Mouse (Mus musculus) liver, embryonic 15.5 days (tissue): Measurements from ENCODE around the gene U90926. TPM values are rescaled to one million over a fixed set of nuclear protein-coding genes. Genes with fewer than 3 reads are reported as not detected.

Experiments
- ATAC-seq: fragments of 200-750 bp; cut with Nextera tagmentation; 2 replicates; pipeline ENCODE4 v1.8.0; 2017; ENCODE audit warnings: moderate number of reproducible peaks, mild to moderate bottlenecking, moderate library complexity; ENCODE audit not compliant: insufficient read depth
- H3K27ac ChIP-seq: fragments of 300-500 bp; sonication (generic); replicated peaks from 2 replicates; pipeline ENCODE4 v1.5.1; 2015; ENCODE audit warnings: mild to moderate bottlenecking, inconsistent platforms
- H3K27me3 ChIP-seq: fragments of 300-500 bp; sonication (generic); 2 replicates; pipeline ENCODE4 v1.6.1; 2015; ENCODE audit warnings: mild to moderate bottlenecking, inconsistent platforms
- H3K36me3 ChIP-seq: fragments of 300-500 bp; sonication (generic); replicated peaks from 2 replicates; pipeline ENCODE4 v1.6.1; 2015; ENCODE audit warnings: moderate library complexity, mild to moderate bottlenecking, inconsistent platforms
- H3K4me1 ChIP-seq: fragments of 300-500 bp; sonication (generic); replicated peaks from 2 replicates; pipeline ENCODE4 v1.6.1; 2015; ENCODE audit warnings: inconsistent platforms
- H3K4me2 ChIP-seq: fragments of 300-500 bp; sonication (generic); 2 replicates; pipeline ENCODE4 v1.6.1; 2015; ENCODE audit warnings: moderate library complexity, mild to moderate bottlenecking, inconsistent platforms
- H3K4me3 ChIP-seq: fragments of 300-500 bp; sonication (generic); replicated peaks from 2 replicates; pipeline ENCODE4 v1.5.1; 2015; ENCODE audit warnings: mild to moderate bottlenecking, inconsistent platforms
- H3K9ac ChIP-seq: fragments of 300-500 bp; sonication (generic); 2 replicates; pipeline ENCODE4 v1.6.1; 2015; ENCODE audit warnings: moderate library complexity, mild to moderate bottlenecking, inconsistent platforms
- H3K9me3 ChIP-seq: fragments of 300-500 bp; sonication (generic); replicated peaks from 2 replicates; pipeline ENCODE4 v1.6.1; 2016; ENCODE audit warnings: inconsistent platforms
- WGBS: fragments of 180-500 bp; shearing (Covaris S2); methylation state at CpG from one replicate; pipeline ENCODE4 v1.1.7; 2015; ENCODE audit warnings: mixed read lengths; ENCODE audit not compliant: insufficient replicate concordance; 5-methylcytosine and 5-hydroxymethylcytosine counted together
- polyA plus RNA-seq: library from polyadenylated mRNA; unstranded; fragments of >200 nt; fragmentation: Nextera tagmentation; extraction: Ambion mirVana; gene quantifications from 2 replicates; pipeline ENCODE4 v1.2.1, GENCODE M21; 2015

The U90926 gene
- polyA plus RNA-seq, 1 experiment from 2014 or later: not detected

DNA sequence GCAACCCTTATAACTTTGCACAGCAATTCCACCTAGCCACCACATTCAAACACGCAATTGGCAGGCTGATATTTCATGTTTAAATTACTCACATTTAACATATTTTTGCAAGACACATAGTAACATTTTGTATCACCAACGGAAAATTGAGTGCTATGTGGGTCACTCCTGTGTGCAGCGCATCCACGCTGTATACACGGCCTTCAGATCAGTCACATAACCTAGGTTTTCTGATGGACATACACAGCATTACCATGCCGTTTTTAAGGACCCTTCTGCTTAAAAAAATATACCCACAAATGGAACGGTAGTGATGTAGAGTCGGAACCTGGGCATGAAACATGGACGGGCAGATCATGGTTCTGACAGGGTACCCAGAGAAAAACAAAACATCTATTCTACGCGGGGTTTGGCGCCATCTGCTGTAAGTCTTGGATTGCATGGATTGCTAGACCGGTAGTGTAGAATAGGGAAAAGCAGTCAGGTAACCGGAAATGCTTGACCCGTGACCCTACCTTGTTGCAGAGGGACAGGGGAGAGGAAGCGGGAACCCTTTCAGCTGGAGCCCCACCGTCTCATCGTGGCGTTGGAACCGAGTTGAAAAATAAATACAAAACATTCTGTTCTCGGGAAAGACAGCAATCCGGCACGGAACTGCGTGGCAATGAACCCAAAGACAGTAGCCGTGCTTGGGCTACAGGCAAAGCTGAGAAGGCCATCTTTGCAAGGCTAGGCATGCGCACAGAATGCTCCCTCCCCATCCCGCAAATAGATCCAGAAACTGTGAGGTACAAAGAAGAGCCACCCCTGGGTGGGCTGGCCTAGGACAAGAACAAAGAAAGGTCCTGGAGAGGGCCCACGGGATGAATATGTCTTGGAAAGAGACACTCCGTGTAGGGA lies 24.4 kb upstream of the U90926 start:
- H3K4me3 ChIP-seq: no peak overlapping the region
- H3K27me3 ChIP-seq: peaks cover 50% of the 10 kb centered on the region
- ATAC-seq: no peak
- H3K36me3 ChIP-seq: no peaks in the 10 kb centered on the region
- H3K4me2 ChIP-seq: no peak overlapping the region
- H3K27ac ChIP-seq: no peak overlapping the region
- no peak overlapping the region for H3K9ac ChIP-seq
- 37% methylated on average over 29 of the region's 29 CpGs for WGBS
- H3K4me1 ChIP-seq: no peaks in the 10 kb centered on the region
- H3K9me3 ChIP-seq: no peaks in the 10 kb centered on the region

DNA sequence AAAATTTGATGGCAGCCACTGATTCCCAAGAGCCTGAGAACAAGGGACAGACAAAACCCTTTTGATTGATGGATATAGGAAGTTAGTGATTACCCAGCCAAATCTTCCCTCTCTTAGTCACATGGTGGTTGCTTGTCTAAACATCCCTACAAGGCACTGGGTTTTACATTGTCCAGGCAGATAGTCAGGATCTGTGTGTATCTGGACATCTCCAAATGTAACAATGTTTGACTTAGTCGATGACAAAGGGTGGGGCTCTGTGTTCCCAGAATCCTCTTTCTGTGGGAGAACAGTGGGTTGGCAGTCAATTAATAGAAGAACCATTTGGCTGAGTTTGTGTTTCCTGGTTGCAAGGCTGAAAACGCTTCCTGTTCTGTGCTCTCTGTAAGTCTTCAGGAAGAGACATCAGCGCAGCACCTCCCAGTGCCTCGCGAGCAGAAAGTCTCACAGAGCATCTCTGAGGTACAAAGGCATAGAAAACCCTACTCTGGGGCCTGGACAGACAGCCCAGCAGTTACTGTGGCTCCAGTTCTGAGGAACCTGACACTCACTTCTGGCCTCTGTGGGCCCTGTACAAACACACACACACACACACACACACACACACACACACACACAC lies 19.8 kb upstream of the U90926 start:
- Histone ChIP-seq H3K9me3 (no peaks in the 10 kb centered on the region), H3K4me3 (no peak overlapping the region), H3K36me3 (no peaks in the 10 kb centered on the region), H3K27ac (no peak overlapping the region), H3K27me3 (peaks cover 52% of the 10 kb centered on the region), H3K4me1 (no peaks in the 10 kb centered on the region), H3K4me2 (no peak overlapping the region), H3K9ac (no peak overlapping the region)
- no peak for ATAC-seq
- WGBS: 7% methylated on average over 5 of the region's 5 CpGs

DNA sequence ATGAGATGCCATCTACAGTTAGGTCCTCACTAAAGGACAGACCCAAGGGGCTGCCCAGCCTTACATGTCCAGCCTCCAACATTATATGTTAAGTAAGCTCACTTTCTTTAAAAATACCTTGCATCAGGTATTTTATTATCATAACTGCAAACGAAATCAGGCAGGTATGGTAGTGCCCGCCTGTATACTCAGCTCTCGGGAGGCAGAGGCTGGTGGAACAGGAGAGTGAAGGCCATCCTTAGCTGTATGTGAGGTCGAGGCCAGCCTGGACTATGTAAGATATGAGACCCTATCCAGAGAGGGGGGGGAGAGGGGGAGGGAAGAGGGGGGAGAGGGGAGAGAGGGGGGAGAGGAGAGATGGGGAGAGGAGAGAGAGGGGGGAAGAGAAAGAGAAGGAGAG lies 18.2 kb upstream of the U90926 start:
- Histone ChIP-seq H3K4me2 (no peak overlapping the region), H3K4me3 (no peak overlapping the region), H3K9ac (no peak overlapping the region), H3K27ac (no peak overlapping the region), H3K4me1 (no peaks in the 10 kb centered on the region), H3K27me3 (peaks cover 44% of the 10 kb centered on the region), H3K36me3 (no peaks in the 10 kb centered on the region), H3K9me3 (no peaks in the 10 kb centered on the region)
- 42% methylated on average over 4 of the region's 4 CpGs for WGBS
- ATAC-seq: no peak

DNA sequence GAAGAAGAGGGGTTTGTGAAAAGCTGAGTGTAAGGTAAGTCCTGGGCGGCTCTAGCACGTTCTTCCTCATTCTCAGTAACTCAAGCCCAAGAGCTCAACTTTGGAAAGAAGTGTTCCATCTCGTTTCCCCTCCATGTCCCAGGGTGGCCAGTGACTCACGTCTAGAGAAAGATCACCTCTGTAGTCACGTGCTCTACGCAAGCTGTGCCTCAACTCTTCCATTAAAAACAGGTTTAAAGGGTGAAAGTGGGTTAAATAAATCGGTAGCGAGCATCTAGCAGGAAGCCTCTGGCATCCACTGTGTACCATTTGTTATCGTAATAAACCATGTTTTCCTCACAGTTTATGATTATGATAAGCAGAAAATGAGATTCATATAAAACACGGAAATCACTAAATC lies 16.6 kb upstream of the U90926 start:
- H3K27me3 ChIP-seq: peaks cover 37% of the 10 kb centered on the region
- H3K9me3 ChIP-seq: no peaks in the 10 kb centered on the region
- no peak overlapping the region for H3K27ac ChIP-seq
- no peak overlapping the region for H3K4me2 ChIP-seq
- H3K4me1 ChIP-seq: no peaks in the 10 kb centered on the region
- no peaks in the 10 kb centered on the region for H3K36me3 ChIP-seq
- ATAC-seq: no peak
- no peak overlapping the region for H3K9ac ChIP-seq
- H3K4me3 ChIP-seq: no peak overlapping the region
- 54% methylated on average over 10 of the region's 10 CpGs for WGBS

DNA sequence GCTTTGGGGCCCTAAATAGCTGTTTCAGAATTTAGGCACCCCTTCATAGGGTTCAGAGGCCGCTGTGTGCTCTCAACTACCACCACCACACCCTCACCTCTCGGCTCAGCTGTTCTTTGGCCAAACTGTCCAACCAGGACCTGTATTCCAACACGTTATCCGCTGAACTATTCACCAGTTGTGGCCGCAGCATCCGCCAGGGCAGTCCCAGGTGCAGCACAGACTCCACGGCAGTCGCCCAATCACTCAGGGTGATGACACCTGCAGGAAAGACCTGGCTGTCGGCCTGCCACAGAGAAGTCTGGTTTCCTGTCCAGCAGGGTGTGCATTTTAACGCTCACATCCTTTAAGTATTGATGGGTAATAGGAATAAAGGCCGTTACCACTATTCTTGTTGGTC lies 15.1 kb upstream of the U90926 start:
- Histone ChIP-seq H3K9me3 (no peaks in the 10 kb centered on the region), H3K4me1 (no peaks in the 10 kb centered on the region), H3K27me3 (peaks cover 27% of the 10 kb centered on the region), H3K27ac (no peak overlapping the region), H3K4me2 (no peak overlapping the region), H3K9ac (no peak overlapping the region), H3K4me3 (no peak overlapping the region), H3K36me3 (no peaks in the 10 kb centered on the region)
- 62% methylated on average over 11 of the region's 11 CpGs for WGBS
- ATAC-seq: no peak

DNA sequence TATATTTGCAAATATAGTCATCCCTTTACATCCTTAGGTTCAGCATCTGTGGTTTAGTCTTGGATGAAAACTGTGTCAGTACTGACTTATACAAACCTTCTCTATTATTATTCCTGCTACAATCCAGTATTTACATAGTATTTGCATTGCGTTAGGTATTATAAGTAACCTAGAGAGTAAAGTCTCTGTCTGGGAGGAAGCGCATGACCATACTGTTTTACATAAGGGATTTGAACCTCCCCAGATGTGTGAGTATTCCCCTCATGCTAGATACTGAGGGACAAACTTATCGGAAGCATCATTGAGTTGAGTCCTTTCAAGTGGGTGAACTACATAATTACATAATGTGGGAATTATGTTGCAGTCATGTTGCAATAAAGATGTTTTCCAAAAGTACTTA lies 14.3 kb upstream of the U90926 start:
- Histone ChIP-seq H3K4me2 (no peak overlapping the region), H3K27ac (no peak overlapping the region), H3K9ac (no peak overlapping the region), H3K4me1 (no peaks in the 10 kb centered on the region), H3K27me3 (peaks cover 27% of the 10 kb centered on the region), H3K36me3 (no peaks in the 10 kb centered on the region), H3K9me3 (no peaks in the 10 kb centered on the region), H3K4me3 (no peak overlapping the region)
- ATAC-seq: no peak
- 81% methylated on average over 3 of the region's 3 CpGs for WGBS

DNA sequence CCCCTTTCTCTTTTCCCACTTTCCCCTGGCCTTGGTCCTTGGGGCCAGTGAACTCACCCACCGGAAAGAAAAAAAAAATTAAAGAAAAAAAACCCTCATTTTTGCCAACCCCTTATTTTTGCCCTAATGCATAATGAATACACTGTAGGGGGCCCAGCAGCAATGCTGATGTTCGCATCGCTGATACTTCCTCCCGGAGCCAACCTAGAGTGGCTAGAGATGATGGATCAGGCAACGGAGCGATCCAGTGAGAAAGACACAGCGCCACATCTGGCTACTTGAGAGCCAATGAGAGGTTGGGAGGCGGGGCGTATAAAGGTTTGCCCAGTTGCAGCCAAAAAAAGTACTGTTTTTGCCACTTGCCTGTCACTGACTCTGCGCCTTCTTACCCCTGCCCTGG lies 13.6 kb upstream of the U90926 start:
- no peaks in the 10 kb centered on the region for H3K9me3 ChIP-seq
- no peak for ATAC-seq
- H3K9ac ChIP-seq: no peak overlapping the region
- H3K4me3 ChIP-seq: no peak overlapping the region
- no peak overlapping the region for H3K27ac ChIP-seq
- WGBS: 30% methylated on average over 10 of the region's 10 CpGs
- H3K27me3 ChIP-seq: peaks cover 22% of the 10 kb centered on the region
- H3K4me2 ChIP-seq: no peak overlapping the region
- H3K4me1 ChIP-seq: no peaks in the 10 kb centered on the region
- H3K36me3 ChIP-seq: no peaks in the 10 kb centered on the region

DNA sequence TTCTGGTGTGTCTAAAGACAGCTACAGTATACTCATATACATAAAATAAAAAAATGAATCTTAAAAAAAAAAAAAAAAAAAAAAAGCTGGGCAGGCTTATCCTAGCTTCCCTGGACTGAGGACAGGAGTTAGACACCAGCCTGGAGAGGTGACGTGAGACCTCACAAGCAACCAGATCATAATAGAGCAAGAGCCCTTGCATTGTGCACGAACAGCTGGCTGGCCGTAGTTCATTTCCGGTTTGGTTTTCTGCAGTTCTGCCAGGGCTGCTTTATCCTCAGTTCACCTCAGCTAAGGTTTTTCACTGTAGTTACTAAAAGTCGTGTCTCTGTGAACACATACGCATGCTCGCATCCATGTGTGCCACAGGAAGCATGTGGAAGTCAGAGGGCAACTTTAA lies 12.6 kb upstream of the U90926 start:
- ATAC-seq: no peak
- WGBS: 51% methylated on average over 7 of the region's 7 CpGs
- Histone ChIP-seq H3K4me2 (no peak overlapping the region), H3K9me3 (no peaks in the 10 kb centered on the region), H3K36me3 (no peaks in the 10 kb centered on the region), H3K27ac (no peak overlapping the region), H3K4me1 (no peaks in the 10 kb centered on the region), H3K4me3 (no peak overlapping the region), H3K27me3 (peaks cover 15% of the 10 kb centered on the region), H3K9ac (no peak overlapping the region)

DNA sequence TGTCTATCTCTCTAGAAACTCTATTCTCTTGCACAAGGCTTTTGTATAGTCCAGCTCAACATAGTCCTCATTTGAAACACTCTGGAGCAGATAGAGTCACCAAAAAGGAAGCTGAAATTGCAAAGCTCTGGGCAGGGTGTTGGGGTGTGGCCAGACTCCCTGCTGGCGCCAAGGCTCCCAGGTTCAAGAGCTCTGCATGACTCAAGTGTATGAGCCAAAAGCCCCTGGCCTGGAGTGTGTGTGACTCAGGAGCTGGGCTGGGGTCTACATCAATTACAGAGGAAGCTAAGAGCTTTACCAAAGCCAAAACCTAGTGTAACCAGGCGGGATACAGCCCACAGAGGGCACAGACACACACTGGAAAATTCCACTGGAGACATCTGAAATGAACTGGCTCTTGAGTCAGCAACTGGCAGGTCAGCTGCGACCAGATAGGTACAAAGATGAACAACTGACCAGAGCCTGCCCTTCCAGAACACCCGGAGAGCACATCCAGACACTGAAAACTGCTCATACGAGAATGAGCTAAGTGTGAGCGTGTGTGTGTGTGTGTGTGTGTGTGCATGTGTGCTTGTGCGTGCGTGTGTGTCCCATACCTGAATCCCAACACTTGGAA lies 5.2 kb upstream of the U90926 start:
- Histone ChIP-seq H3K4me3 (no peak overlapping the region), H3K4me2 (no peak overlapping the region), H3K9me3 (no peaks in the 10 kb centered on the region), H3K9ac (no peak overlapping the region), H3K4me1 (no peaks in the 10 kb centered on the region), H3K27ac (no peak overlapping the region), H3K27me3 (no peaks in the 10 kb centered on the region; the same call in 1 of the 2 replicates), H3K36me3 (no peaks in the 10 kb centered on the region)
- 66% methylated on average over 8 of the region's 8 CpGs for WGBS
- ATAC-seq: no peak

DNA sequence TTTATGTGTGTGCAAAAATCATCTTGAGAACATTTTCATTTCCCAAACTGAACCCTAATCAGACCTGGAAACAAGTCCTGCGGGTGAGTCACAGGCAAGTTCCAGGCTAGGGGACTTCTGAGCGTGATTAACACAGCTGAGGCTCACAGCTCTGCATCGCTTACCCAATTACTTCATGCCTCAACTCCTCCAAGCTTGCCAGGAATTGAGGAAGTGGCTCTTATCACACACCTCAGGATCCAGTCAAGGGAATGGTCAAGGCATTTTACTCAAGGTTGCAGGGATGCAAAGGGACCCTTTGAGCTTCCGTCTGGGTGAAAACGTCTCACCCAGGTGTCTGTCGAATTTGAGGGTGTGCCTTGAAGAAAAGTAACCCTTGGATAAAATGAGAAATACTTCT lies 4.6 kb upstream of the U90926 start:
- Histone ChIP-seq H3K9ac (no peak overlapping the region), H3K4me2 (no peak overlapping the region), H3K9me3 (no peaks in the 10 kb centered on the region), H3K27me3 (no peaks in the 10 kb centered on the region; the same call in 1 of the 2 replicates), H3K4me1 (no peaks in the 10 kb centered on the region), H3K36me3 (no peaks in the 10 kb centered on the region), H3K27ac (no peak overlapping the region), H3K4me3 (no peak overlapping the region)
- no peak for ATAC-seq
- WGBS: 38% methylated on average over 6 of the region's 6 CpGs
